Mouse (Mus musculus): ENCODE data around the gene Ms4a4b.

GRCm38 (mm10) chr19:11479714-11480113 is 36.4 kb downstream of the Ms4a4b start:
- TF ChIP-seq POLR2A (IDR thresholded peaks at IDR 0.05; ENCODE audit: control insufficient read depth, low read depth, low read length) (no peak), CTCF (IDR thresholded peaks at IDR 0.05; ENCODE audit: control insufficient read depth, insufficient read depth, insufficient replicate concordance, low read depth, low read length) (no peak)
